Mouse (Mus musculus): ENCODE measurements at regions not wholly inside any gene's neighbourhood (a gene's known extent, or its start where the extent isn't known, plus 50 kb on each side); places are given as distances from the start of the nearest gene placed in this dataset.

GRCm38 (mm10) chr1:91731703-91732102 lies 69.6 kb upstream of the Twist2 start:
- H3K4me1 ChIP-seq (ENCODE audit: control insufficient read depth, insufficient read depth, low read length) = no peaks in the 10 kb centered on the region
- TF ChIP-seq CTCF (conservative IDR thresholded peaks at IDR 0.05; ENCODE audit: insufficient read depth, insufficient read length, low read depth, low read length) (no peak), POLR2A (IDR thresholded peaks at IDR 0.05; ENCODE audit: low read depth, low read length) (no peak)
- H3K36me3 ChIP-seq (ENCODE audit: control insufficient read depth, insufficient read depth, low read length) = no peaks in the 10 kb centered on the region
- DNase-seq = no peak
- WGBS = 17% methylated on average over 13 of the region's 13 CpGs
- H3K27me3 ChIP-seq (replicated peaks; ENCODE audit: control insufficient read depth, insufficient read depth, low read length) = no peaks in the 10 kb centered on the region
- no peak overlapping the region for H3K27ac ChIP-seq (ENCODE audit: insufficient read depth, low read depth, low read length)
- H3K4me3 ChIP-seq (ENCODE audit: insufficient read depth, low read depth, low read length) = no peak overlapping the region

- H3K36me3 ChIP-seq (ENCODE audit: control insufficient read depth, insufficient read depth, low read length) = no peaks in the 10 kb centered on the region
- no peak overlapping the region for H3K27ac ChIP-seq (ENCODE audit: insufficient read depth, low read depth, low read length)
- H3K27me3 ChIP-seq (replicated peaks; ENCODE audit: control insufficient read depth, insufficient read depth, low read length) = no peaks in the 10 kb centered on the region
- DNase-seq = no peak
- H3K4me3 ChIP-seq (ENCODE audit: insufficient read depth, low read depth, low read length) = no peak overlapping the region
- WGBS = 49% methylated on average over 12 of the region's 12 CpGs
- TF ChIP-seq POLR2A (IDR thresholded peaks at IDR 0.05; ENCODE audit: low read depth, low read length) (no peak), CTCF (conservative IDR thresholded peaks at IDR 0.05; ENCODE audit: insufficient read depth, insufficient read length, low read depth, low read length) (no peak)
- no peaks in the 10 kb centered on the region for H3K4me1 ChIP-seq (ENCODE audit: control insufficient read depth, insufficient read depth, low read length)
These were observed 68.8 kb upstream of the Twist2 start for GRCm38 (mm10) chr1:91732461-91732861.

GRCm38 (mm10) chr1:91734731-91735130 lies 66.5 kb upstream of the Twist2 start:
- Histone ChIP-seq H3K36me3 (ENCODE audit: control insufficient read depth, insufficient read depth, low read length) (no peaks in the 10 kb centered on the region), H3K4me1 (ENCODE audit: control insufficient read depth, insufficient read depth, low read length) (no peaks in the 10 kb centered on the region), H3K27ac (ENCODE audit: insufficient read depth, low read depth, low read length) (no peak overlapping the region), H3K4me3 (ENCODE audit: insufficient read depth, low read depth, low read length) (no peak overlapping the region), H3K27me3 (replicated peaks; ENCODE audit: control insufficient read depth, insufficient read depth, low read length) (no peaks in the 10 kb centered on the region)
- no peak for DNase-seq
- no peak for TF ChIP-seq CTCF (conservative IDR thresholded peaks at IDR 0.05; ENCODE audit: insufficient read depth, insufficient read length, low read depth, low read length)
- TF ChIP-seq POLR2A (IDR thresholded peaks at IDR 0.05; ENCODE audit: low read depth, low read length) = no peak
- 94% methylated on average over 2 of the region's 2 CpGs for WGBS

DNA sequence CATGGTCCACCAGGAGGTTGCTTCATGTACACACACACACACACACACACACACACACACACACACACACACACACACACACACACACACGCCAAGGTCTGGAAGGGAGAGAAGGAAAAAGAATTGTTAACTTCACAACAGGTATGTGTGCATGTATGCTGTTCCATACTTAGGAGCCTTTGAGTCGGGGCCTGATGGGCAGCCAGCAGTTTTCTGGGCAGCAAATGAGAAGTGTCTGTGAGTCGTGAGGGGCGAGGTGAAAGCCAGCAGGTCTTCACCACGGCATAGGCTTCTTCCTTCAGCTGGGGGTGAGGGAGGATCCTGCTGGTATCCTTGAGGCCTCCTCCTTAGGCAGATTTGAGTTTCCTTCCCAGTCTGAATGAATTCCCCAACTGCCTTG lies 65.8 kb upstream of the Twist2 start:
- H3K36me3 ChIP-seq (ENCODE audit: control insufficient read depth, insufficient read depth, low read length) = no peaks in the 10 kb centered on the region
- DNase-seq = no peak
- TF ChIP-seq CTCF (conservative IDR thresholded peaks at IDR 0.05; ENCODE audit: insufficient read depth, insufficient read length, low read depth, low read length) (no peak), POLR2A (IDR thresholded peaks at IDR 0.05; ENCODE audit: low read depth, low read length) (no peak)
- no peak overlapping the region for H3K27ac ChIP-seq (ENCODE audit: insufficient read depth, low read depth, low read length)
- WGBS = 59% methylated on average over 4 of the region's 5 CpGs
- no peaks in the 10 kb centered on the region for H3K4me1 ChIP-seq (ENCODE audit: control insufficient read depth, insufficient read depth, low read length)
- no peaks in the 10 kb centered on the region; the same call in 1 of the 2 replicates for H3K27me3 ChIP-seq (replicated peaks; ENCODE audit: control insufficient read depth, insufficient read depth, low read length)
- H3K4me3 ChIP-seq (ENCODE audit: insufficient read depth, low read depth, low read length) = no peak overlapping the region

DNA sequence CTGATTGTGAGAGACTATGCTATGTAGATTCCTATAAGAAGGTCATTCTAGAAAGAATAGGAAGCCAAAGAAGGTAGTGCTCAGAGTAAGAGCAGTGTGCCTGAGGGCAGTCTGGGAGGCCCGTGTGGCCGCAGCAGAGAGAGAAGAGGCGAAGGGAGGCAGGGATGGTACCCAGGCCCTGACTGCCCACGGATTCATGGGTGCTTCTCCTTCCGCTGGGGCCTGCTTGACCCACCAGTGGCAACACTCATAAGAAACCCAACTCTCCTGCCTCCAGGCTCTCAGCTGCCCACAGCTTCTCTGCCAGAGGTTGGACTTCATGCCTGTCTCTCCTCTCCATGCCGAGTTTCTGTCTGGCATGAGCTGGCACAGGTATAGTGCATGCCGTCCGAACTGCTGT lies 60.6 kb upstream of the Twist2 start:
- Histone ChIP-seq H3K27me3 (replicated peaks; ENCODE audit: control insufficient read depth, insufficient read depth, low read length) (no peaks in the 10 kb centered on the region; the same call in 1 of the 2 replicates), H3K4me3 (ENCODE audit: insufficient read depth, low read depth, low read length) (no peak overlapping the region), H3K36me3 (ENCODE audit: control insufficient read depth, insufficient read depth, low read length) (no peaks in the 10 kb centered on the region), H3K4me1 (ENCODE audit: control insufficient read depth, insufficient read depth, low read length) (no peaks in the 10 kb centered on the region), H3K27ac (ENCODE audit: insufficient read depth, low read depth, low read length) (no peak overlapping the region)
- 82% methylated on average over 8 of the region's 8 CpGs for WGBS
- TF ChIP-seq POLR2A (IDR thresholded peaks at IDR 0.05; ENCODE audit: low read depth, low read length) (no peak), CTCF (conservative IDR thresholded peaks at IDR 0.05; ENCODE audit: insufficient read depth, insufficient read length, low read depth, low read length) (no peak)
- DNase-seq = no peak

DNA sequence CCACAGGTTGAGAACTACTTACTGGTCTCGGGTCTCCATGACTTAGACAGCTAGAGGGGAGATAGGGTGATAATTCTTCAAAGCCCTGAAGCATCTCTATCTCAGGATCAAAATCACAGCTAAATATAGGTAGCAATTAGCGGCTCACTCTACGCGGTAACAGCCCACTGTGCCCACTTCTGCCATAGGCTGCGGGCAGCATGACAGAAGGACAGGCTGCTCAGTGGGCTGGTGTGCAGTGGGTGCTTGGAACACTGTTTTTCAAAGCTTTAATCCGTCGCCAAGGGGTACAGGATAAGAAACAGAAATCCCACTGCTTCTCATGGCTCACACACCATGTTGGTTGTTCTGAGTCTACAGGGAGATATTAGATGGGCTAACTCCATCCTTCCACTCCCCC lies 59.2 kb upstream of the Twist2 start:
- no peak overlapping the region for H3K27ac ChIP-seq (ENCODE audit: insufficient read depth, low read depth, low read length)
- DNase-seq = no peak
- WGBS = 90% methylated on average over 7 of the region's 7 CpGs
- no peaks in the 10 kb centered on the region; the same call in 1 of the 2 replicates for H3K27me3 ChIP-seq (replicated peaks; ENCODE audit: control insufficient read depth, insufficient read depth, low read length)
- no peaks in the 10 kb centered on the region for H3K36me3 ChIP-seq (ENCODE audit: control insufficient read depth, insufficient read depth, low read length)
- H3K4me3 ChIP-seq (ENCODE audit: insufficient read depth, low read depth, low read length) = no peak overlapping the region
- TF ChIP-seq POLR2A (IDR thresholded peaks at IDR 0.05; ENCODE audit: low read depth, low read length) = no peak
- TF ChIP-seq CTCF (conservative IDR thresholded peaks at IDR 0.05; ENCODE audit: insufficient read depth, insufficient read length, low read depth, low read length) = no peak
- H3K4me1 ChIP-seq (ENCODE audit: control insufficient read depth, insufficient read depth, low read length) = no peaks in the 10 kb centered on the region

- Histone ChIP-seq H3K4me3 (ENCODE audit: insufficient read depth, low read depth, low read length) (no peak overlapping the region), H3K27me3 (replicated peaks; ENCODE audit: control insufficient read depth, insufficient read depth, low read length) (no peaks in the 10 kb centered on the region; the same call in 1 of the 2 replicates), H3K4me1 (ENCODE audit: control insufficient read depth, insufficient read depth, low read length) (no peaks in the 10 kb centered on the region), H3K36me3 (ENCODE audit: control insufficient read depth, insufficient read depth, low read length) (no peaks in the 10 kb centered on the region), H3K27ac (ENCODE audit: insufficient read depth, low read depth, low read length) (no peak overlapping the region)
- 34% methylated on average over 3 of the region's 3 CpGs for WGBS
- no peak for DNase-seq
- no peak for TF ChIP-seq CTCF (conservative IDR thresholded peaks at IDR 0.05; ENCODE audit: insufficient read depth, insufficient read length, low read depth, low read length)
These were observed 58.3 kb upstream of the Twist2 start for GRCm38 (mm10) chr1:91742914-91743313.

GRCm38 (mm10) chr1:91744076-91744475 lies 57.2 kb upstream of the Twist2 start:
- no peak for TF ChIP-seq POLR2A (IDR thresholded peaks at IDR 0.05; ENCODE audit: low read depth, low read length)
- TF ChIP-seq CTCF (conservative IDR thresholded peaks at IDR 0.05; ENCODE audit: insufficient read depth, insufficient read length, low read depth, low read length) = no peak
- no peaks in the 10 kb centered on the region for H3K4me1 ChIP-seq (ENCODE audit: control insufficient read depth, insufficient read depth, low read length)
- H3K27me3 ChIP-seq (replicated peaks; ENCODE audit: control insufficient read depth, insufficient read depth, low read length) = no peaks in the 10 kb centered on the region; the same call in 1 of the 2 replicates
- no peak overlapping the region for H3K4me3 ChIP-seq (ENCODE audit: insufficient read depth, low read depth, low read length)
- H3K36me3 ChIP-seq (ENCODE audit: control insufficient read depth, insufficient read depth, low read length) = no peaks in the 10 kb centered on the region
- H3K27ac ChIP-seq (ENCODE audit: insufficient read depth, low read depth, low read length) = no peak overlapping the region
- WGBS = 95% methylated on average over 3 of the region's 3 CpGs
- no peak for DNase-seq
